Mouse (Mus musculus) midbrain, postnatal 0 days (tissue): Measurements from ENCODE around the gene Tet3. TPM values are rescaled to one million over a fixed set of nuclear protein-coding genes. Genes with fewer than 3 reads are reported as not detected.
"Not testable (repeated sequence)": the region's sequence is repeated elsewhere in the genome, so short reads cannot be mapped to it uniquely, and the experiment has no call there.

Experiments used
- ATAC-seq: fragments of 200-750 bp; cut with Nextera tagmentation; 2 replicates; pipeline ENCODE4 v1.8.0; 2017; ENCODE audit warnings: moderate number of reproducible peaks, mild to moderate bottlenecking, moderate TSS enrichment, moderate library complexity; ENCODE audit not compliant: low FRiP score
- DNase-seq: peaks from one replicate; pipeline ENCODE4 v3.0.0-alpha.2; 2015; ENCODE audit warnings: low spot score
- H3K27ac ChIP-seq: fragments of 300-500 bp; sonication (generic); 2 replicates; pipeline ENCODE4 v1.5.1; 2014; ENCODE audit warnings: low read depth, mild to moderate bottlenecking, low read length, mixed read lengths
- H3K27me3 ChIP-seq: fragments of 300-500 bp; sonication (generic); 2 replicates; pipeline ENCODE4 v1.6.1; 2014; ENCODE audit warnings: low read length, control low read depth, mixed read lengths; ENCODE audit not compliant: insufficient read depth
- H3K36me3 ChIP-seq: fragments of 300-500 bp; sonication (generic); 2 replicates; pipeline ENCODE4 v1.6.1; 2014; ENCODE audit warnings: low read length, control low read depth, mixed read lengths; ENCODE audit not compliant: insufficient read depth
- H3K4me1 ChIP-seq: fragments of 300-500 bp; sonication (generic); 2 replicates; pipeline ENCODE4 v1.6.1; 2014; ENCODE audit warnings: mild to moderate bottlenecking, control low read depth, antibody characterized with exemption, low read length, mixed read lengths; ENCODE audit not compliant: insufficient read depth
- H3K4me2 ChIP-seq: fragments of 300-500 bp; sonication (generic); 2 replicates; pipeline ENCODE4 v1.6.1; 2014; ENCODE audit warnings: low read depth, mild to moderate bottlenecking, low read length, mixed read lengths; ENCODE audit not compliant: poor library complexity, severe bottlenecking
- H3K4me3 ChIP-seq: fragments of 300-500 bp; sonication (generic); 2 replicates; pipeline ENCODE4 v1.5.1; 2014; ENCODE audit warnings: low read depth, mild to moderate bottlenecking, low read length, moderate library complexity
- H3K9ac ChIP-seq: fragments of 300-500 bp; sonication (generic); replicated peaks from 2 replicates; pipeline ENCODE4 v1.6.1; 2014; ENCODE audit warnings: mild to moderate bottlenecking, low read length, moderate library complexity, mixed read lengths; ENCODE audit not compliant: poor library complexity, severe bottlenecking
- H3K9me3 ChIP-seq: fragments of 300-500 bp; sonication (generic); 2 replicates; pipeline ENCODE4 v1.6.1; 2016; ENCODE audit warnings: low read length, control low read depth
- CTCF ChIP-seq: IDR thresholded peaks from 2 replicates; pipeline ENCODE4 v1.5.1; 2016; ENCODE audit warnings: antibody characterized with exemption, mild to moderate bottlenecking
- WGBS: fragments of 180-500 bp; shearing (Covaris S2); extraction: QIAGEN DNeasy Blood & Tissue Kit; methylation state at CpG from one replicate; pipeline ENCODE4 v1.1.7; 2014; 5-methylcytosine and 5-hydroxymethylcytosine counted together
- polyA plus RNA-seq: library from polyadenylated mRNA; unstranded; fragments of >200 nt; fragmentation: Nextera tagmentation; extraction: Ambion mirVana; gene quantifications from 2 replicates; pipeline ENCODE4 v1.2.1, GENCODE M21; 2015
- total RNA-seq: library from RNA; depleted of rRNA; stranded (reverse); fragments of >200 nt; gene quantifications from 2 replicates; pipeline ENCODE4 v1.2.3, GENCODE M21; 2014

Tet3 gene
- total and polyA plus RNA-seq, 2 experiments from 2014 or later = 32.0 to 48.5 TPM

- ATAC-seq = no peak
- Histone ChIP-seq H3K4me1 (peaks cover 3% of the 10 kb centered on the region; the same call in 1 of the 2 replicates), H3K27me3 (no peaks in the 10 kb centered on the region), H3K9ac (peak overlapping the region; percentile 95; the same call in 1 of the 2 replicates), H3K9me3 (no peaks in the 10 kb centered on the region), H3K27ac (no peak overlapping the region), H3K36me3 (peaks cover 5% of the 10 kb centered on the region), H3K4me2 (peak overlapping the region; percentile 63), H3K4me3 (peak overlapping the region; percentile 74)
- no peak for DNase-seq
- no peak for TF ChIP-seq CTCF
- 82% methylated on average over 7 of the region's 7 CpGs for WGBS
Observed at GRCm38 (mm10) chr6:83350172-83350571, 108.7 kb downstream of the Tet3 start.

GRCm38 (mm10) chr6:83349274-83349958 lies 109.5 kb downstream of the Tet3 start:
- H3K9me3 ChIP-seq = no peaks in the 10 kb centered on the region
- peaks cover 5% of the 10 kb centered on the region for H3K36me3 ChIP-seq
- WGBS = under 1% methylated on average over 50 of the region's 53 CpGs
- H3K4me3 ChIP-seq = peak overlapping the region; percentile 74
- peak overlapping the region; percentile 33 for H3K27ac ChIP-seq
- peak; percentile 92 for ATAC-seq
- no peaks in the 10 kb centered on the region for H3K27me3 ChIP-seq
- TF ChIP-seq CTCF = peak; percentile 85
- peak; percentile 72 for DNase-seq
- peaks cover 3% of the 10 kb centered on the region; the same call in 1 of the 2 replicates for H3K4me1 ChIP-seq
- peak overlapping the region; percentile 63 for H3K4me2 ChIP-seq
- H3K9ac ChIP-seq = peak overlapping the region; percentile 95

GRCm38 (mm10) chr6:83348873-83349272 lies 110.0 kb downstream of the Tet3 start, which contains the start of gene Bola3:
Gene Bola3 (plus strand): TSS chr6:83349147.
- H3K27ac ChIP-seq = peak within 1 kb of the TSS; percentile 33
- no peak for TF ChIP-seq CTCF

GRCm38 (mm10) chr6:83347916-83348315 lies 111.0 kb downstream of the Tet3 start:
- WGBS = 83% methylated on average over 3 of the region's 3 CpGs
- ATAC-seq = no peak
- TF ChIP-seq CTCF = no peak
- H3K36me3 ChIP-seq = peaks cover 4% of the 10 kb centered on the region
- no peaks in the 10 kb centered on the region for H3K9me3 ChIP-seq
- peaks cover 3% of the 10 kb centered on the region; the same call in 1 of the 2 replicates for H3K4me1 ChIP-seq
- no peaks in the 10 kb centered on the region for H3K27me3 ChIP-seq
- no peak overlapping the region for H3K27ac ChIP-seq
- H3K9ac ChIP-seq = no peak overlapping the region
- no peak overlapping the region for H3K4me3 ChIP-seq
- DNase-seq = no peak
- H3K4me2 ChIP-seq = no peak overlapping the region

More at GRCm38 (mm10) chr6:83348873-83349272, 110.0 kb downstream of the Tet3 start, which contains the start of gene Bola3:
- H3K9ac ChIP-seq = peak within 1 kb of the TSS; percentile 95
- peak within 1 kb of the TSS; percentile 74 for H3K4me3 ChIP-seq
- DNase-seq (peak; percentile 5), ATAC-seq (peak; percentile 66)
- 34% methylated on average over 6 of the region's 6 CpGs for WGBS
- H3K4me1 ChIP-seq = peaks cover 3% of the 10 kb centered on the region; the same call in 1 of the 2 replicates
- peak within 1 kb of the TSS; percentile 63 for H3K4me2 ChIP-seq
- peaks cover 5% of the 10 kb centered on the region; the same call in 1 of the 2 replicates for H3K36me3 ChIP-seq
- no peaks in the 10 kb centered on the region for H3K27me3 ChIP-seq
- no peaks in the 10 kb centered on the region for H3K9me3 ChIP-seq

GRCm38 (mm10) chr6:83345285-83345684 lies 113.6 kb downstream of the Tet3 start:
- not testable (repeated sequence) for H3K27me3 ChIP-seq, H3K9me3 ChIP-seq, H3K9ac ChIP-seq, H3K4me1 ChIP-seq, DNase-seq, ATAC-seq, H3K27ac ChIP-seq, H3K4me3 ChIP-seq, H3K4me2 ChIP-seq
- H3K36me3 ChIP-seq = peaks cover 22% of the 10 kb centered on the region
- 91% methylated on average over 8 of the region's 8 CpGs for WGBS

- DNase-seq = no peak
- H3K4me1 ChIP-seq = no peaks in the 10 kb centered on the region
- no peak overlapping the region for H3K4me3 ChIP-seq
- H3K9ac ChIP-seq = no peak overlapping the region
- ATAC-seq = no peak
- no peak for TF ChIP-seq CTCF
- H3K4me2 ChIP-seq = no peak overlapping the region
- H3K27me3 ChIP-seq = no peaks in the 10 kb centered on the region
- peaks cover 41% of the 10 kb centered on the region for H3K36me3 ChIP-seq
- WGBS = 88% methylated on average over 2 of the region's 2 CpGs
- H3K27ac ChIP-seq = no peak overlapping the region
- no peaks in the 10 kb centered on the region for H3K9me3 ChIP-seq
Observed at GRCm38 (mm10) chr6:83342957-83343356, 115.9 kb downstream of the Tet3 start.
